Mouse (Mus musculus) heart, adult 2 months (tissue): Measurements from ENCODE around the gene Rcc2. TPM values are rescaled to one million over a fixed set of nuclear protein-coding genes. Genes with fewer than 3 reads are reported as not detected.

Source experiments
- DNase-seq, 2 experiments: peaks; one replicate each; pipeline ENCODE4 v3.0.0; 2021
- H3K27ac ChIP-seq: fragments of 200-600 bp; 2 replicates; pipeline ENCODE4 v1.8.1; 2022
- H3K27me3 ChIP-seq: fragments of 200-500 bp; 2 replicates; pipeline ENCODE4 v1.6.1; 2012; ENCODE audit warnings: mild to moderate bottlenecking, low read length, inconsistent platforms, mixed read lengths; ENCODE audit not compliant: control insufficient read depth, insufficient read depth
- H3K36me3 ChIP-seq: fragments of 200-500 bp; 2 replicates; pipeline ENCODE4 v1.6.1; 2012; ENCODE audit warnings: low read length, inconsistent platforms; ENCODE audit not compliant: control insufficient read depth, insufficient read depth
- H3K4me1 ChIP-seq: fragments of 200-500 bp; 2 replicates; pipeline ENCODE4 v1.6.1; 2011; ENCODE audit warnings: low read length; ENCODE audit not compliant: control insufficient read depth, insufficient read depth
- H3K4me3 ChIP-seq: fragments of 200-600 bp; 2 replicates; pipeline ENCODE4 v1.8.1; 2022
- H3K79me2 ChIP-seq: fragments of 200-500 bp; replicated peaks from 2 replicates; pipeline ENCODE4 v1.6.1; 2012; ENCODE audit warnings: mild to moderate bottlenecking, inconsistent platforms, low read length, moderate library complexity, mixed read lengths; ENCODE audit not compliant: control insufficient read depth, insufficient read depth
- H3K9ac ChIP-seq: fragments of 200-500 bp; 2 replicates; pipeline ENCODE4 v1.6.1; 2012; ENCODE audit warnings: low read depth, mild to moderate bottlenecking, control low read depth, inconsistent platforms, low read length, mixed read lengths
- CTCF ChIP-seq: fragments of 200-600 bp; IDR thresholded peaks from 2 replicates; pipeline ENCODE4 v1.8.1; 2022; ENCODE audit warnings: antibody characterized with exemption, mild to moderate bottlenecking, moderate library complexity
- EP300 ChIP-seq: fragments of 200-500 bp; IDR thresholded peaks from 2 replicates; pipeline ENCODE4 v1.6.1; 2011; ENCODE audit warnings: low read depth, low read length, control low read depth; ENCODE audit not compliant: insufficient read depth
- POLR2A ChIP-seq: fragments of 200-500 bp; IDR thresholded peaks from 2 replicates; pipeline ENCODE4 v1.6.1; 2011; ENCODE audit warnings: mild to moderate bottlenecking, low read depth, low read length, control low read depth; ENCODE audit not compliant: insufficient read depth
- WGBS: fragments of 180-500 bp; shearing (Covaris S2); methylation state at CpG from one replicate; pipeline ENCODE4 v1.1.7; 2018; 5-methylcytosine and 5-hydroxymethylcytosine counted together
- intact Hi-C: fragments of 180-260 bp; cut with DNase I; formaldehyde crosslinking; loops from one replicate; pipeline ENCODE4 v1.15.1; 2025
- polyA plus RNA-seq: library from polyadenylated mRNA; depleted of rRNA; stranded (reverse); fragments of >200 nt; gene quantifications from 2 replicates; pipeline ENCODE4 v1.2.3, GENCODE M21; 2012
- total RNA-seq, 2 experiments: library from RNA; stranded (reverse); gene quantifications; 2 replicates each; pipeline ENCODE4 v1.2.3; 2021

Rcc2 gene
- total and polyA plus RNA-seq, 3 experiments, result 13.7 to 14.2 (median 14.1) TPM

- H3K9ac ChIP-seq, result no peak overlapping the region
- H3K4me3 ChIP-seq, result no peak overlapping the region
- 50% methylated on average over 12 of the region's 12 CpGs for WGBS
- no peak overlapping the region; the same call in 1 of the 2 replicates for H3K27ac ChIP-seq
- no peaks in the 10 kb centered on the region for H3K79me2 ChIP-seq
- no peak for TF ChIP-seq POLR2A
- TF ChIP-seq EP300, result no peak
- TF ChIP-seq CTCF, result no peak
- intact Hi-C loops, result loop anchor here (1.0 to 2.0 kb wide), 3 partner anchors 51 to 118 kb away; no protein-coding TSS in a partner anchor
- no peak for DNase-seq
- no peaks in the 10 kb centered on the region; the same call in 1 of the 2 replicates for H3K4me1 ChIP-seq
- H3K27me3 ChIP-seq, result no peaks in the 10 kb centered on the region
- no peaks in the 10 kb centered on the region for H3K36me3 ChIP-seq
Measured at GRCm38 (mm10) chr4:140673527-140674264, 26.6 kb upstream of the Rcc2 start.

- Histone ChIP-seq H3K36me3 (no peaks in the 10 kb centered on the region), H3K27ac (no peak overlapping the region), H3K79me2 (no peaks in the 10 kb centered on the region), H3K4me3 (no peak overlapping the region), H3K9ac (no peak overlapping the region), H3K4me1 (no peaks in the 10 kb centered on the region; the same call in 1 of the 2 replicates), H3K27me3 (no peaks in the 10 kb centered on the region)
- 30% methylated on average over 13 of the region's 13 CpGs for WGBS
- intact Hi-C loops, result loop anchor here (1.0 to 2.0 kb wide), 3 partner anchors 52 to 119 kb away; no protein-coding TSS in a partner anchor
- peak; percentile 79 to 89 for DNase-seq
- TF ChIP-seq EP300 (no peak), CTCF (peak; percentile 85), POLR2A (no peak)
Measured at GRCm38 (mm10) chr4:140674345-140674926, 25.9 kb upstream of the Rcc2 start.

GRCm38 (mm10) chr4:140679038-140679437, 21.3 kb upstream of the Rcc2 start:
- H3K27me3 ChIP-seq, result no peaks in the 10 kb centered on the region
- H3K9ac ChIP-seq, result no peak overlapping the region
- H3K36me3 ChIP-seq, result no peaks in the 10 kb centered on the region
- 20% methylated on average over 5 of the region's 5 CpGs for WGBS
- peaks cover 5% of the 10 kb centered on the region for H3K4me1 ChIP-seq
- peak; percentile 21 to 51 for DNase-seq
- TF ChIP-seq CTCF (peak; percentile 75), POLR2A (no peak), EP300 (peak; percentile 53; the same call in 1 of the 2 replicates)
- H3K4me3 ChIP-seq, result no peak overlapping the region
- H3K27ac ChIP-seq, result no peak overlapping the region
- intact Hi-C loops, result loop anchor here (1.0 kb wide), 1 partner anchor 35 kb away; no protein-coding TSS in a partner anchor
- H3K79me2 ChIP-seq, result no peaks in the 10 kb centered on the region

DNA sequence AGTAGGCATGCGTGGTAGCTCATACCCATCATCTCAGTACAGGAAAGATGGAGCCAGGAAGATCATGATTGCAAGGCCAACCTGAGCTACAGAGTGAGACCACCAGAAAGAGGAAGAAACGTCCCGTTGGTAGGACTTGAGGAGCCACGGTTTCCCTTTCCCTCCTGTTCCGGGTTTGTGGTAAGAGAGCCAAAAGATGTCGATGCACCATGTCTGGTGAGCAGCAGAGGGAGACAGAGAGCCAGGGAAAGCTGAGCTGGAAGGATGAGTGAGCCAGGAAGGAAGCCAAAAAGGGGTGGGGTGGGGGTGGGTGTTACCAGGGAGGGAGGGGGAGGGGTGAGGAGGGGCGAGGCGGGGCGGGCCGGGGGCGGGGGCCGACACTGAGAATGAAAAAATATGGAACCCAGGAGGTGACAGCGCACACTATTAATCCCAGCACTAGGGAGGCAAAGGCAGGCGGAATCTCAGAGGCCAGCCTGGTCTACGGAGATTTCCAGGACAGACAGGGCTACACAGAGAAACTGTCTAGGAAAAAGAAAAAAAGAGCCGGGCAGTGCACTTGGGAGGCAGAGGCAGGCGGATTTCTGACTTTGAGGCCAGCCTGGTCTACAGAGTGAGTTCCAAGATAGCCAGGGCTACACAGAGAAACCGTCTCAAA, 20.5 kb upstream of the Rcc2 start:
- peaks cover 5% of the 10 kb centered on the region for H3K4me1 ChIP-seq
- TF ChIP-seq EP300, result peak; percentile 89
- peak; percentile 67 for TF ChIP-seq CTCF
- no peak for TF ChIP-seq POLR2A
- no peak overlapping the region for H3K9ac ChIP-seq
- WGBS, result 23% methylated on average over 14 of the region's 18 CpGs
- H3K4me3 ChIP-seq, result peak overlapping the region; percentile 18; the same call in 1 of the 2 replicates
- no peaks in the 10 kb centered on the region for H3K36me3 ChIP-seq
- peak; percentile 80 for DNase-seq
- no peak overlapping the region for H3K27ac ChIP-seq
- no peaks in the 10 kb centered on the region for H3K79me2 ChIP-seq
- intact Hi-C loops, result loop anchor here (1.0 to 5.0 kb wide), 2 partner anchors 34 to 578 kb away; no protein-coding TSS in a partner anchor
- no peaks in the 10 kb centered on the region for H3K27me3 ChIP-seq

GRCm38 (mm10) chr4:140680731-140681397, 19.5 kb upstream of the Rcc2 start:
- no peak for DNase-seq
- no peak overlapping the region for H3K27ac ChIP-seq
- H3K79me2 ChIP-seq, result no peaks in the 10 kb centered on the region
- H3K4me1 ChIP-seq, result peaks cover 5% of the 10 kb centered on the region
- no peak overlapping the region for H3K4me3 ChIP-seq
- no peaks in the 10 kb centered on the region for H3K27me3 ChIP-seq
- no peak for TF ChIP-seq POLR2A
- TF ChIP-seq EP300, result no peak
- TF ChIP-seq CTCF, result no peak
- intact Hi-C loops, result loop anchor here (5.0 kb wide), 1 partner anchor 579 kb away; no protein-coding TSS in a partner anchor
- no peak overlapping the region for H3K9ac ChIP-seq
- no peaks in the 10 kb centered on the region for H3K36me3 ChIP-seq
- 36% methylated on average over 8 of the region's 8 CpGs for WGBS
